Mouse (Mus musculus) neural tube, embryonic 12.5 days (tissue): ENCODE measurements around the gene Pth2r. TPM values are rescaled to one million over a fixed set of nuclear protein-coding genes. Genes with fewer than 3 reads are reported as not detected.

Source experiments
- ATAC-seq: fragments of 200-750 bp; cut with Nextera tagmentation; 2 replicates; pipeline ENCODE4 v1.8.0; 2017; ENCODE audit warnings: low read depth, mild to moderate bottlenecking, moderate TSS enrichment, moderate library complexity; ENCODE audit not compliant: low FRiP score
- H3K27ac ChIP-seq: fragments of 300-500 bp; sonication (generic); 2 replicates; pipeline ENCODE4 v1.5.1; 2016
- H3K27me3 ChIP-seq: fragments of 300-500 bp; sonication (generic); replicated peaks from 2 replicates; pipeline ENCODE4 v1.6.1; 2016; ENCODE audit warnings: mild to moderate bottlenecking
- H3K36me3 ChIP-seq: fragments of 300-500 bp; sonication (generic); 2 replicates; pipeline ENCODE4 v1.6.1; 2016; ENCODE audit warnings: mild to moderate bottlenecking
- H3K4me1 ChIP-seq: fragments of 300-500 bp; sonication (generic); 2 replicates; pipeline ENCODE4 v1.6.1; 2016
- H3K4me2 ChIP-seq: fragments of 300-500 bp; sonication (generic); replicated peaks from 2 replicates; pipeline ENCODE4 v1.6.1; 2016; ENCODE audit warnings: mild to moderate bottlenecking
- H3K4me3 ChIP-seq: fragments of 300-500 bp; sonication (generic); 2 replicates; pipeline ENCODE4 v1.5.1; 2016
- H3K9ac ChIP-seq: fragments of 300-500 bp; sonication (generic); 2 replicates; pipeline ENCODE4 v1.6.1; 2016; ENCODE audit warnings: mild to moderate bottlenecking
- H3K9me3 ChIP-seq: fragments of 300-500 bp; sonication (generic); 2 replicates; pipeline ENCODE4 v1.6.1; 2016; ENCODE audit warnings: mild to moderate bottlenecking
- WGBS: fragments of 180-500 bp; shearing (Covaris S2); methylation state at CpG from one replicate; pipeline ENCODE4 v1.1.7; 2016; 5-methylcytosine and 5-hydroxymethylcytosine counted together
- polyA plus RNA-seq: library from polyadenylated mRNA; unstranded; fragments of >200 nt; fragmentation: Nextera tagmentation; extraction: Ambion mirVana; gene quantifications from 2 replicates; pipeline ENCODE4 v1.2.1, GENCODE M21; 2016

Gene Pth2r
- polyA plus RNA-seq, 1 experiment from 2014 or later, result 4.2 TPM

GRCm38 (mm10) chr1:65337768-65338167, 55.9 kb downstream of the Pth2r start:
- Histone ChIP-seq H3K4me2 (no peak overlapping the region), H3K9me3 (no peaks in the 10 kb centered on the region), H3K27me3 (no peaks in the 10 kb centered on the region), H3K4me3 (no peak overlapping the region), H3K27ac (no peak overlapping the region), H3K9ac (no peak overlapping the region), H3K4me1 (no peaks in the 10 kb centered on the region), H3K36me3 (no peaks in the 10 kb centered on the region)
- ATAC-seq, result no peak
- WGBS, result 88% methylated on average over 2 of the region's 2 CpGs

GRCm38 (mm10) chr1:65340240-65340639, 58.4 kb downstream of the Pth2r start:
- WGBS, result 66% methylated on average over 2 of the region's 2 CpGs
- Histone ChIP-seq H3K9me3 (no peaks in the 10 kb centered on the region), H3K4me1 (no peaks in the 10 kb centered on the region), H3K27me3 (no peaks in the 10 kb centered on the region), H3K36me3 (no peaks in the 10 kb centered on the region), H3K9ac (no peak overlapping the region), H3K4me2 (no peak overlapping the region), H3K27ac (no peak overlapping the region), H3K4me3 (no peak overlapping the region)
- no peak; the same call in 1 of the 2 replicates for ATAC-seq

- H3K9ac ChIP-seq, result no peak overlapping the region
- H3K36me3 ChIP-seq, result no peaks in the 10 kb centered on the region
- no peaks in the 10 kb centered on the region for H3K4me1 ChIP-seq
- ATAC-seq, result no peak
- 43% methylated on average over 2 of the region's 2 CpGs for WGBS
- H3K4me2 ChIP-seq, result no peak overlapping the region
- H3K27me3 ChIP-seq, result no peaks in the 10 kb centered on the region
- no peak overlapping the region for H3K4me3 ChIP-seq
- H3K9me3 ChIP-seq, result no peaks in the 10 kb centered on the region
- H3K27ac ChIP-seq, result no peak overlapping the region
Measured at GRCm38 (mm10) chr1:65352979-65353378, 71.1 kb downstream of the Pth2r start.

- Histone ChIP-seq H3K27me3 (no peaks in the 10 kb centered on the region), H3K4me2 (no peak overlapping the region), H3K36me3 (no peaks in the 10 kb centered on the region), H3K4me3 (no peak overlapping the region), H3K4me1 (no peaks in the 10 kb centered on the region), H3K9ac (no peak overlapping the region), H3K27ac (no peak overlapping the region), H3K9me3 (no peaks in the 10 kb centered on the region)
- ATAC-seq, result no peak
Measured at GRCm38 (mm10) chr1:65354153-65354552, 72.3 kb downstream of the Pth2r start.

GRCm38 (mm10) chr1:65388328-65388727, 106.5 kb downstream of the Pth2r start:
- H3K9me3 ChIP-seq, result no peaks in the 10 kb centered on the region
- H3K27me3 ChIP-seq, result no peaks in the 10 kb centered on the region
- no peaks in the 10 kb centered on the region for H3K36me3 ChIP-seq
- no peak overlapping the region for H3K9ac ChIP-seq
- H3K27ac ChIP-seq, result no peak overlapping the region
- 35% methylated on average over 15 of the region's 15 CpGs for WGBS
- no peaks in the 10 kb centered on the region for H3K4me1 ChIP-seq
- ATAC-seq, result no peak
- no peak overlapping the region for H3K4me3 ChIP-seq
- H3K4me2 ChIP-seq, result no peak overlapping the region

- no peaks in the 10 kb centered on the region for H3K4me1 ChIP-seq
- no peak overlapping the region for H3K27ac ChIP-seq
- H3K27me3 ChIP-seq, result no peaks in the 10 kb centered on the region
- WGBS, result 97% methylated on average over 15 of the region's 15 CpGs
- no peaks in the 10 kb centered on the region for H3K9me3 ChIP-seq
- H3K4me3 ChIP-seq, result no peak overlapping the region
- ATAC-seq, result no peak
- no peaks in the 10 kb centered on the region for H3K36me3 ChIP-seq
- no peak overlapping the region for H3K4me2 ChIP-seq
- no peak overlapping the region for H3K9ac ChIP-seq
Measured at GRCm38 (mm10) chr1:65389621-65390020, 107.8 kb downstream of the Pth2r start.

- Histone ChIP-seq H3K4me2 (no peak overlapping the region), H3K9ac (no peak overlapping the region), H3K27ac (no peak overlapping the region), H3K36me3 (no peaks in the 10 kb centered on the region), H3K9me3 (no peaks in the 10 kb centered on the region), H3K4me3 (no peak overlapping the region), H3K27me3 (no peaks in the 10 kb centered on the region), H3K4me1 (no peaks in the 10 kb centered on the region)
- WGBS, result 74% methylated on average over 5 of the region's 5 CpGs
- ATAC-seq, result no peak
Measured at GRCm38 (mm10) chr1:65407441-65407840, 125.6 kb downstream of the Pth2r start.

GRCm38 (mm10) chr1:65420909-65421308, 139.1 kb downstream of the Pth2r start:
- Histone ChIP-seq H3K4me2 (no peak overlapping the region), H3K27me3 (no peaks in the 10 kb centered on the region), H3K4me1 (no peaks in the 10 kb centered on the region), H3K36me3 (no peaks in the 10 kb centered on the region), H3K9me3 (no peaks in the 10 kb centered on the region), H3K4me3 (no peak overlapping the region), H3K9ac (no peak overlapping the region), H3K27ac (no peak overlapping the region)
- WGBS, result 96% methylated on average over 2 of the region's 2 CpGs
- ATAC-seq, result no peak

- H3K4me2 ChIP-seq, result no peak overlapping the region
- no peak for ATAC-seq
- H3K36me3 ChIP-seq, result no peaks in the 10 kb centered on the region
- H3K9me3 ChIP-seq, result no peaks in the 10 kb centered on the region
- no peak overlapping the region for H3K9ac ChIP-seq
- H3K27ac ChIP-seq, result no peak overlapping the region
- no peaks in the 10 kb centered on the region for H3K27me3 ChIP-seq
- H3K4me1 ChIP-seq, result no peaks in the 10 kb centered on the region
- no peak overlapping the region for H3K4me3 ChIP-seq
Measured at GRCm38 (mm10) chr1:65422501-65423010, 140.7 kb downstream of the Pth2r start.

Other genes starting within 250 kb of the Pth2r start
- 0.15 TPM in 1 of 2 replicates, not detected in the other for gene Akr1cl, start 249.3 kb upstream of the Pth2r start, polyA plus RNA-seq
- gene Cryge, start 230.9 kb upstream of the Pth2r start, polyA plus RNA-seq, result not detected in 2 replicates
- not detected in 2 replicates for gene Crygd, start 218.6 kb upstream of the Pth2r start, polyA plus RNA-seq
- gene Crygc, start 208.4 kb upstream of the Pth2r start, polyA plus RNA-seq, result not detected in 2 replicates
- gene Crygb, start 199.8 kb upstream of the Pth2r start, polyA plus RNA-seq, result 0.46 TPM in 1 of 2 replicates, not detected in the other
- gene Cryga, start 178.7 kb upstream of the Pth2r start, polyA plus RNA-seq, result not detected in 2 replicates
- not detected in 2 replicates for gene Gm28845, start 162.5 kb upstream of the Pth2r start, polyA plus RNA-seq
- 0.19 TPM in 1 of 2 replicates, not detected in the other for gene D630023F18Rik, start 158.8 kb upstream of the Pth2r start, polyA plus RNA-seq
- gene Idh1, start 95.6 kb upstream of the Pth2r start, polyA plus RNA-seq, result 399 and 409 TPM in 2 replicates
- gene Pikfyve, start 95.4 kb upstream of the Pth2r start, polyA plus RNA-seq, result 16.5 and 18.1 TPM in 2 replicates